Mouse (Mus musculus) megakaryocyte, embryonic 14.5 days (primary cell): Measurements from ENCODE around the gene Scgb2b12. TPM values are rescaled to one million over a fixed set of nuclear protein-coding genes. Genes with fewer than 3 reads are reported as not detected.
"Not testable (repeated sequence)": the region's sequence is repeated elsewhere in the genome, so short reads cannot be mapped to it uniquely, and the experiment has no call there.

Source experiments
- H3K27me3 ChIP-seq: replicated peaks from 2 replicates; pipeline ENCODE3; 2012; ENCODE audit warnings: inconsistent platforms
- H3K36me3 ChIP-seq: replicated peaks from 2 replicates; pipeline ENCODE3; 2012; ENCODE audit warnings: low read length, inconsistent platforms, mixed read lengths
- H3K4me1 ChIP-seq: 2 replicates; pipeline ENCODE4 v1.6.1; 2012; ENCODE audit warnings: inconsistent platforms
- H3K4me3 ChIP-seq: replicated peaks from 2 replicates; pipeline ENCODE3; 2012; ENCODE audit warnings: moderate library complexity, mild to moderate bottlenecking, inconsistent platforms
- H3K9me3 ChIP-seq: 2 replicates; pipeline ENCODE4 v1.6.1; 2012; ENCODE audit warnings: inconsistent platforms
- polyA plus RNA-seq: library from polyadenylated mRNA; stranded (reverse); fragments of >175 nt; gene quantifications from 2 replicates; pipeline ENCODE4 v1.2.3, GENCODE M21; 2012; ENCODE audit warnings: low replicate concordance; ENCODE audit not compliant: insufficient read depth

Scgb2b12 gene
- not detected in 2 replicates for polyA plus RNA-seq

DNA sequence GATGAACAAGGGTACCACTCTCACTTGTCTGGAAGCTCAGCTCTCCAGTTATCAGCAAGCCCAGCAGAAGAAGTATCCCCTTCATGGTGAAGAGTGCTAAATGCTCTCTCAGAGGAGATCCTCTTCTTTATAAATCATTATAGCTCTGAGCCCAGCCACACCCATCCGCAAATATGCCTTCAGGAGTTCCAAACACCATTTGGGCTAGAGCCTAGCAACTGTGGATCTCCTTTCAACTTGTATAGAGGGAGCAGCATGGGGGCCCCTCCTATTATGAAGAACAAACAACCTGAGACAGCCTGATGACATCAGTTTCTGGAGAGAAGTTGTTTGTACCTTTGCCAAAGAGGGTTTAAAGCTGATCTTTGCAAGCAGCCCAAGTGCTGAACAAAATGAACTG is at the start of gene Scgb2b12:
Gene Scgb2b12, minus strand, starts transcription at position 101 of the 400 bp plus-strand sequence.
- H3K36me3 ChIP-seq, H3K4me3 ChIP-seq, H3K4me1 ChIP-seq, H3K27me3 ChIP-seq, H3K9me3 ChIP-seq: not testable (repeated sequence)

DNA sequence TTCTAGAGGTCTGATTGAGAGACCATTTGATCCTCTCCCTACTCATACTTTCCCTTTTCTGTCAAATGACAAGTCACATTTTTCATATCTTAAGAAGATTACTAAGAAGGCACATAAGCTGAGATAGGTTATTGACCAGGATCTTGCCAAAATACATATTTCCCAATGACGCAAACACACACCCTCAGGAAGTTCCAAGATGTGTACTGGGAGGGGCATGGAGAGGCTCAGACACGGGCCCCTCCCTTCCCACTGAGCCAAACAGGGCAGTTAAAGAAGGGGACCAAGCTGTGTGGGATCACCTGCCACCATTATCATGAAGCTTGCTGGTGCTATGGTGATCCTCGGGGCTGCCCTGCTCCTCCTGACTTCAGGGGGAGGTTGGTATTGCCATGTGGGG is 6.8 kb upstream of the Scgb2b12 start, which contains the start of gene Scgb1b12:
Gene Scgb1b12, plus strand, starts transcription at position 301 of the 400 bp plus-strand sequence.
- not testable (repeated sequence) for H3K36me3 ChIP-seq, H3K9me3 ChIP-seq, H3K4me3 ChIP-seq, H3K4me1 ChIP-seq, H3K27me3 ChIP-seq

Other genes with a start within 250 kb of the Scgb2b12 start
- not detected in 2 replicates for gene Scgb1b10, start 226.4 kb downstream of the Scgb2b12 start, polyA plus RNA-seq
- gene Scgb2b11, start 116.1 kb downstream of the Scgb2b12 start, polyA plus RNA-seq, result not detected in 2 replicates
- not detected in 2 replicates for gene Scgb1b11, start 104.4 kb downstream of the Scgb2b12 start, polyA plus RNA-seq
- not detected in 2 replicates for gene Scgb1b12, start 6.9 kb upstream of the Scgb2b12 start, polyA plus RNA-seq
- gene Scgb1b29, start 114.3 kb upstream of the Scgb2b12 start, polyA plus RNA-seq, result not detected in 2 replicates